Mouse (Mus musculus) olfactory bulb, adult 2 months (tissue): ENCODE data around the gene Cngb1. TPM values are rescaled to one million over a fixed set of nuclear protein-coding genes. Genes with fewer than 3 reads are reported as not detected.

Experiments
- H3K27ac ChIP-seq: fragments of 200-500 bp; 2 replicates; pipeline ENCODE4 v1.5.1; 2012; ENCODE audit warnings: low read depth, low read length; ENCODE audit not compliant: insufficient read depth
- H3K4me1 ChIP-seq: fragments of 200-500 bp; 2 replicates; pipeline ENCODE4 v1.6.1; 2012; ENCODE audit warnings: low read length; ENCODE audit not compliant: control insufficient read depth, insufficient read depth
- H3K4me3 ChIP-seq: fragments of 200-500 bp; 2 replicates; pipeline ENCODE4 v1.5.1; 2012; ENCODE audit warnings: mild to moderate bottlenecking, low read depth, low read length, moderate library complexity; ENCODE audit not compliant: insufficient read depth
- CTCF ChIP-seq: fragments of 200-500 bp; IDR thresholded peaks from 2 replicates; pipeline ENCODE4 v1.5.1; 2012; ENCODE audit warnings: low read depth, mild to moderate bottlenecking, low read length, moderate library complexity; ENCODE audit not compliant: insufficient read depth
- POLR2A ChIP-seq: fragments of 200-500 bp; IDR thresholded peaks from 2 replicates; pipeline ENCODE4 v1.6.1; 2012; ENCODE audit warnings: mild to moderate bottlenecking, low read depth, low read length, moderate library complexity; ENCODE audit not compliant: insufficient read depth
- WGBS: fragments of 180-500 bp; shearing (Covaris S2); methylation state at CpG from one replicate; pipeline ENCODE4 v1.1.7; 2018; 5-methylcytosine and 5-hydroxymethylcytosine counted together
- polyA plus RNA-seq: library from polyadenylated mRNA; stranded (reverse); fragments of >200 nt; gene quantifications from 2 replicates; pipeline ENCODE4 v1.2.4, GENCODE M21; 2012; ENCODE audit warnings: low replicate concordance; ENCODE audit not compliant: missing spikeins, insufficient read depth, insufficient read length

Cngb1 gene
- polyA plus RNA-seq, result not detected in 2 replicates

DNA sequence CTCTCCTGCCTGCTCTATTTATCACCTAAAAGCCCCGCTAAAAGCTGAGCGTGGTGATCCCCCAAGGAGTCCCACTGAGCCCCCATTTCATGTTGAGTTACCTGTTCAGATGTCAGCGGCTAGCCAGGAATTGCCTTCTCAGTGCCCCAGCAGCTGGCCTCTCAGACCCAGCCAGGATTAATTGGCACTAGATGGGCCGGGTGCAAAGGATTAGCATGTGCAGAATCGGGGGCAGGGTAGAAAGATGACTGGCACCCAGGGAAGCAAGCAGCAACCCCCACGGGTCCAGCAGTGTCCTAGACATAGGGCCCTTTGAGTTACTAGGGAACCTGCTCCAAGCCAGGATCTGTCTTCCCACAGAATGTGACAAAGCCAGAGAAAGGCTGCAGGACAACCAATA is at the start of gene Cngb1:
TSS of gene Cngb1 (minus strand) at position 155 of the 400 bp plus-strand sequence.
- TF ChIP-seq POLR2A (no peak), CTCF (no peak)
- Histone ChIP-seq H3K27ac (no peak within 1 kb of the TSS), H3K4me1 (no peaks in the 10 kb centered on the region), H3K4me3 (no peak within 1 kb of the TSS)
- 59% methylated on average over 6 of the region's 6 CpGs for WGBS

DNA sequence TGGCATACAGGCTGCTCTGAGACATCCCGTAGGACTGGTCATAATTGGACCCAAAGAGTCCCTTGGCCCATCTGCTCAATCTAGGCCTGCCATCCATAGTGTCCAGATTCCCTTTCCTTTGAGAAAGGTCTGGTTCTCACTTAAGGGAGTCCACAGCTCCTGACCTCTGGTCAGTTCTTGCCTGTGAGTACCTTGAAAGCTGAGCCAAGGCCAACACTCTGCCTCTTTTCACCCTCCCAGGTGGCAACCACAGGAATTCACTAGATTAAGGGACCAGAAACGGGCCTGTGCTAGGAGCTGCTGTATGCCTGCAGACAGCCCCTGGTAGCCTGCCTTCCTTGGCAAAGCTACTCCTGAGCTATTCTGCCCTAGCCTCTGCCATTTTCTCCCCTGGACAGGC is 48.2 kb upstream of the Cngb1 start:
- no peak overlapping the region for H3K4me3 ChIP-seq
- H3K27ac ChIP-seq, result no peak overlapping the region
- TF ChIP-seq POLR2A (no peak), CTCF (no peak)
- 96% methylated on average over 2 of the region's 2 CpGs for whole genome bisulfite sequencing
- peaks cover 21% of the 10 kb centered on the region for H3K4me1 ChIP-seq

DNA sequence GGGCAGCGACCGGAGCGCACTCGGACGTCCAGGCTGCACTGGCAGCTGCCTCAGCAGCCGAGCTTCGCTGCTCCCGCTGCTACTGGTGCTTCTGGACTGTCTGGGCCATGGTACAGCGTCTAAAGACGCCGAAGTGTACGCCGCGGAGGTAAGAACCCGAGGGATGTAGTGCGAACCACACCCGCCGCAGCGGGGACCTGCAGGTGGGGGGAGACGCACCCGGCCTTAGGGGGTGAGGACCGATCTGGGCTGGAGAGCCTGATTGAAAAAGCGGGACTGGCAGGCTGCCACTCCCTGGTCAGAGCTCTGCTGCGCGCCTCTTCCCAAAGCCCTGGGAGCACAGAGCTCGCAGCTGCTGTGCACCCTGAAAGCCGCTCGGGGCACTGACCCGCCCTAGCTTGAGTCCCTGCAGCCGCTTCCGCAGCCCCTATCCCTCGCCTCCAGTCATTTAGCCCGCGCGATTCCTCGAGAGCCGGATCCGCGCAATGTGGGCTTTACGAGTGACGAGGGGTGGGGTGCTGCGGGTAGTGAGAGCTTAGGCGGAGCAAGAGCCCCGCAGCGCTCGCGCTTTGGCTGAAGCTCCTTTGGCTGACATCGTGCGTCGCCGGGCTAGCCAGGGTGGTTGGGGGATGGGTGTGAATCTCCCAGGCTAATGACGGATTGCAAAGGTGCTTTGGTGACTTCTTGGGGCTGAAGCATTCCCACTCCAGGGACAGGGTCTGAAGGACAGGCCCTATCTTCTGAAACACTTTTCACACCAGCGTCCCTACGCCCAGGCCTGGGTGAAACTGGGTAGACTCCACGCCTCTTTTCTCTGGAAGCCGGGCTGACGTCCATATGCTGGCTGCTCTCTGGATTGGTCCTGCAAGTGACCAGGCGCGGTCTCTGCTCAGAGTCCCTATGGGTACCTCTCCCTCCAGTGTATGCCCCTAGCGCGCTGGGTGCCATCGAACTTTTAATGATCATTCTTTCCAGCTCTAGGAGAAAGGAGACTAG is 46.8 kb upstream of the Cngb1 start:
- TF ChIP-seq CTCF (no peak), POLR2A (peak; percentile 11; the same call in 1 of the 2 replicates)
- H3K27ac ChIP-seq, result no peak overlapping the region

GRCm38 (mm10) chr8:95352151-95352870 is 45.9 kb upstream of the Cngb1 start, which contains the start of gene Mmp15:
Gene Mmp15 (plus strand): TSS chr8:95352268.
- TF ChIP-seq CTCF, result no peak
- 0 out of 2 replicates have a peak, but pooled peaks have one; percentile 27 for TF ChIP-seq POLR2A
- Histone ChIP-seq H3K4me1 (peaks cover 34% of the 10 kb centered on the region), H3K4me3 (peak within 1 kb of the TSS; percentile 72), H3K27ac (no peak within 1 kb of the TSS)
- WGBS, result under 1% methylated on average over 79 of the region's 80 CpGs

More for the DNA sequence above, 46.8 kb upstream of the Cngb1 start:
- peaks cover 34% of the 10 kb centered on the region for H3K4me1 ChIP-seq
- 8% methylated on average over 62 of the region's 62 CpGs for WGBS
- H3K4me3 ChIP-seq, result peak overlapping the region; percentile 72

GRCm38 (mm10) chr8:95351461-95351860 is 45.1 kb upstream of the Cngb1 start:
- H3K4me1 ChIP-seq, result peaks cover 37% of the 10 kb centered on the region
- no peak overlapping the region for H3K4me3 ChIP-seq
- no peak for TF ChIP-seq CTCF
- no peak for TF ChIP-seq POLR2A
- no peak overlapping the region for H3K27ac ChIP-seq
- WGBS, result 3% methylated on average over 15 of the region's 15 CpGs

GRCm38 (mm10) chr8:95348811-95349630 is 42.6 kb upstream of the Cngb1 start:
- TF ChIP-seq POLR2A, result no peak
- 18% methylated on average over 19 of the region's 19 CpGs for WGBS
- peaks cover 34% of the 10 kb centered on the region for H3K4me1 ChIP-seq
- H3K27ac ChIP-seq, result no peak overlapping the region
- no peak overlapping the region for H3K4me3 ChIP-seq

- H3K4me1 ChIP-seq, result peaks cover 28% of the 10 kb centered on the region
- WGBS, result 72% methylated on average over 2 of the region's 2 CpGs
- H3K4me3 ChIP-seq, result no peak overlapping the region
- H3K27ac ChIP-seq, result no peak overlapping the region
- TF ChIP-seq CTCF (no peak), POLR2A (no peak)
These were observed 42.0 kb upstream of the Cngb1 start for GRCm38 (mm10) chr8:95348356-95348755.

- Histone ChIP-seq H3K4me3 (no peak overlapping the region), H3K4me1 (peaks cover 19% of the 10 kb centered on the region), H3K27ac (no peak overlapping the region)
- TF ChIP-seq POLR2A (no peak), CTCF (peak; percentile 37; the same call in 1 of the 2 replicates)
- WGBS, result 33% methylated on average over 8 of the region's 8 CpGs
These were observed 40.5 kb upstream of the Cngb1 start for GRCm38 (mm10) chr8:95346643-95347545.
